Mouse (Mus musculus) cortical plate, adult 2 months (tissue): ENCODE data around the gene Safb2.

Experiments
- CTCF ChIP-seq: fragments of 200-500 bp; IDR thresholded peaks from 2 replicates; pipeline ENCODE4 v1.5.1; 2011; ENCODE audit warnings: mild to moderate bottlenecking, control low read depth, low read length; ENCODE audit not compliant: insufficient read depth; ENCODE audit errors: extremely low read depth
- POLR2A ChIP-seq: fragments of 200-500 bp; IDR thresholded peaks from 2 replicates; pipeline ENCODE4 v1.6.1; 2011; ENCODE audit warnings: mild to moderate bottlenecking, low read length, control low read depth; ENCODE audit not compliant: insufficient read depth; ENCODE audit errors: extremely low read depth

DNA sequence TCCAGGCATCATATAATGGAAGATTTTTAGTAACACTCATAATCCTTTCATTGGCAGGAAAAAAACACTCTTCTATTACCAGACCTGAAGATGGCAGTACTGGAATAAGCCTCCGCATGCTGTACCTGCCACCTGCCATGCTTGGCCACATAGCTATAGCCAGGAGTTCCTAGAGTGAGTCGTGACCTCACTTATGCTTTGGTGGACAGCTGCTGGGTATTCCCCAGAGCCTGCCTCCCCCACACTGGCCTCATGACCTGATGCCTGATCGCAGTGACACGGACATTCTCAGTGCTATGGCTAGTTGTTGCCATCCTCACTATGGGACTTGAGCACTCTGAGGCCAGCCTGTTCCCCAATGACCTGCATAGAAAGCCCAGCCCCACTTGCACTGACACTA is 14.1 kb downstream of the Safb2 start:
- TF ChIP-seq CTCF (no peak), POLR2A (no peak)
